In genomic region chr7:143388783-143389695, GRCm38 (mm10) we compare ENCODE assay signal across 8 mouse cellular contexts.
DNase-seq lines count a peak whose midpoint lies in the region; ATAC-seq and TF ChIP-seq lines count a peak whose summit lies in the region.

No protein-coding gene starts in this region.

- H3K36me3 ChIP-seq in hindbrain, postnatal 0 days (ENCODE audit: insufficient read depth, low read length), result no peaks in the 10 kb centered on the region
- H3K36me3 ChIP-seq in liver, embryonic 12.5 days, result no peaks in the 10 kb centered on the region
- H3K36me3 ChIP-seq in neural tube, embryonic 14.5 days (ENCODE audit: control insufficient read depth, insufficient read depth, low read length), result no peaks in the 10 kb centered on the region

- H3K4me1 ChIP-seq in hindbrain, postnatal 0 days (ENCODE audit: insufficient read depth, low read length), result peaks cover 15% of the 10 kb centered on the region; the same call in 1 of the 2 replicates
- no peaks in the 10 kb centered on the region for H3K4me1 ChIP-seq in liver, embryonic 12.5 days
- H3K4me1 ChIP-seq in neural tube, embryonic 14.5 days (ENCODE audit: control insufficient read depth, insufficient read depth, low read length), result peaks cover 13% of the 10 kb centered on the region

- H3K4me2 ChIP-seq in hindbrain, postnatal 0 days (ENCODE audit: low read depth, low read length), result no peak overlapping the region
- H3K4me2 ChIP-seq in liver, embryonic 12.5 days, result no peak overlapping the region
- H3K4me2 ChIP-seq in neural tube, embryonic 14.5 days (ENCODE audit: low read depth, low read length), result no peak overlapping the region

- no peak for TF ChIP-seq CTCF in hindbrain, postnatal 0 days (IDR thresholded peaks at IDR 0.05; ENCODE audit: low read depth)

- no peaks in the 10 kb centered on the region for H3K9me3 ChIP-seq in hindbrain, postnatal 0 days (ENCODE audit: low read length)
- no peaks in the 10 kb centered on the region for H3K9me3 ChIP-seq in liver, embryonic 12.5 days (replicated peaks)
- no peaks in the 10 kb centered on the region for H3K9me3 ChIP-seq in neural tube, embryonic 14.5 days (ENCODE audit: control insufficient read depth, low read length)

- no peak overlapping the region for H3K4me3 ChIP-seq in hindbrain, postnatal 0 days (ENCODE audit: low read length)
- H3K4me3 ChIP-seq in liver, embryonic 12.5 days, result no peak overlapping the region
- H3K4me3 ChIP-seq in neural tube, embryonic 14.5 days (ENCODE audit: low read depth, low read length), result no peak overlapping the region

- 29% methylated on average over 27 of the region's 27 CpGs for WGBS in hindbrain, postnatal 0 days
- 70% methylated on average over 27 of the region's 27 CpGs for WGBS in liver, embryonic 12.5 days (ENCODE audit: insufficient replicate concordance)
- 19% methylated on average over 27 of the region's 27 CpGs for WGBS in neural tube, embryonic 14.5 days

- peak; percentile 62 to 65 for DNase-seq in cerebellum, postnatal 14 days
- DNase-seq in cerebellum, adult 11-12 months, result no peak
- peak; percentile 70 to 84 for DNase-seq in gastrocnemius, postnatal 4 days (ENCODE audit: low spot score in 2 of 2)
- DNase-seq in hindbrain, postnatal 0 days (ENCODE audit: low spot score), result peak; percentile 59
- DNase-seq in yolk sac, embryonic 10.5 days (ENCODE audit: low spot score), result no peak
- no peak for DNase-seq in layer of hippocampus, adult 11-12 months (ENCODE audit: low spot score)

- H3K27ac ChIP-seq in hindbrain, postnatal 0 days, result peak overlapping the region; percentile 41
- no peak overlapping the region for H3K27ac ChIP-seq in liver, embryonic 12.5 days
- peak overlapping the region; percentile 48 for H3K27ac ChIP-seq in neural tube, embryonic 14.5 days (ENCODE audit: low read depth, low read length)

- H3K9ac ChIP-seq in hindbrain, postnatal 0 days (replicated peaks; ENCODE audit: low read length), result 0 out of 2 replicates have a peak overlapping the region, but pooled peaks have one; percentile 3
- no peak overlapping the region for H3K9ac ChIP-seq in liver, embryonic 12.5 days
- H3K9ac ChIP-seq in neural tube, embryonic 14.5 days (replicated peaks; ENCODE audit: low read depth, low read length), result 0 out of 2 replicates have a peak overlapping the region, but pooled peaks have one; percentile 16

- H3K27me3 ChIP-seq in hindbrain, postnatal 0 days (ENCODE audit: insufficient read depth, low read length), result no peaks in the 10 kb centered on the region
- no peaks in the 10 kb centered on the region for H3K27me3 ChIP-seq in liver, embryonic 12.5 days (replicated peaks)
- no peaks in the 10 kb centered on the region for H3K27me3 ChIP-seq in neural tube, embryonic 14.5 days (ENCODE audit: control insufficient read depth, insufficient read depth, low read length)

- peak; percentile 73 for ATAC-seq in hindbrain, postnatal 0 days
- peak; percentile 52 for ATAC-seq in liver, embryonic 12.5 days
- ATAC-seq in neural tube, embryonic 14.5 days (ENCODE audit: low read depth), result peak; percentile 69

Comparison
In these comparisons a context has a peak if more than half of its experiments do, and no peak if none do; other contexts are left out.
1. DNase-seq: peak in cerebellum, postnatal 14 days (2 of 2), gastrocnemius, postnatal 4 days (2 of 2) and hindbrain, postnatal 0 days (single experiment); none in cerebellum, adult 11-12 months (single experiment), yolk sac, embryonic 10.5 days (single experiment) and layer of hippocampus, adult 11-12 months (single experiment).
2. Peak in every context shown above with its lines, with median percentiles within 50 percentile points of each other: ATAC-seq.